Mouse (Mus musculus): ENCODE measurements around the gene Myo1h.

DNA sequence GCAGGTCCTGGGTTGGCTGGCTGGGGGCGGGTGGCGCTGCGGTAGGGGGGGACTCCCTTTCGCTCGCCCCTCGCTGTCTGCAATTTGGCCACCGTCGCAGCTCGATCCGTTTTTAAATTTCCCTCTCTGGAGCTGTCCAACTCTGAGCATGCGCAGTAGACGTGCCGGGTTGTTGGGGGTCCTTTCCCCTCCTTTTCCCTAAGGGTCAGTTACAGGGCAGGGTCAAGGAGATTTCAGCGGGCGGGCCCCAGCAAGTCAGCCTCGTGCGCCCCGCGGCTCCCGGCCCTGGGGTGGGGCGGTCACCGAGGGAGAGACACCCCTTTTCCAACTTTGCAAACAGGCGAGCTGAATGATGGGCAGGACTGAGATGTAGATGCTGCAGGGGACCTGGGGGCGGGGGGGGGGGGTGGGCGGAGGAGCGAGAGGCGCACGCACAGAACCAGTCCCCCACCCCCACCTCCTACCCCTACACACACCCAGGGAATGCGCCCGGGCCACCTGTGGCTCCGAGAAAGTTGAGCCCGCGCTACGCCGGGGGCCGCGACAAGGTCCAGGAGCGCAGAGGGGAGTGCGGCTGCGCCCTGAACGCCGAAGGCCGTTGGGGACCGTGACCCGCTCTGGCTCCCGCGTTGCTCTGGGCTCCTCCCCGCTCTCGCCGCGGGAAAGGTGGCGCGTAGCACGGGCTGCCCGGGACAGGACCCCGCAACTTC, 15.1 kb upstream of the Myo1h start, which contains the start of gene Foxn4:
- TF ChIP-seq CTCF (IDR thresholded peaks at IDR 0.05; ENCODE audit: borderline replicate concordance, insufficient read depth, low read length) (no peak), POLR2A (IDR thresholded peaks at IDR 0.05; ENCODE audit: low read depth, low read length) (no peak)

Measured in embryonic fibroblast, embryonic 13.5 days (primary cell).